Mouse (Mus musculus): ENCODE results near the gene Slc25a41. TPM values are rescaled to one million over a fixed set of nuclear protein-coding genes. Genes with fewer than 3 reads are reported as not detected.
A peak's percentile ranks its signal among the peaks of the same experiment; 100 is the strongest.

Gene Slc25a41
- polyA plus RNA-seq, 1 experiment: 0.13 TPM

DNA sequence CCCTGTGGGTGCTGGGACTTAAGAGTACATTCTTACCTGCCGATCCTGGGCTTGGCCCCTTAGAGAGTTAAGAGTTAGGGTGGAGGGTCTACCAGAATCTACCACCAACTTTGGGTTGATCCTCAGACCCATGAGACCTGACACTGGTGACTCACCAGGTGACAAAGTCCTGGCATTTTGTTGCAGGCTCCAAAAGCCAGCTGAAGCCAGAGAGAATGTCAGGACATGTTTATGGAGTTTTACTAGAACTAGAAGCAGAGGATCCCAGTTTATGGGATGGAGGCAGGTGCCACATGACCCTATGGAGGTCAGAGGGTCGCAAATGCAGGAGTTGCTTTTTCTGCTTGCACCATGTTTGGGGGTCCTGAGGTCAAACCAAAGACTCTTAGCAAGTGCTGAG is 44.9 kb downstream of the Slc25a41 start:
- no peaks in the 10 kb centered on the region; the same call in 1 of the 2 replicates for H3K36me3 ChIP-seq (ENCODE audit: control insufficient read depth, insufficient read depth, low read length)

DNA sequence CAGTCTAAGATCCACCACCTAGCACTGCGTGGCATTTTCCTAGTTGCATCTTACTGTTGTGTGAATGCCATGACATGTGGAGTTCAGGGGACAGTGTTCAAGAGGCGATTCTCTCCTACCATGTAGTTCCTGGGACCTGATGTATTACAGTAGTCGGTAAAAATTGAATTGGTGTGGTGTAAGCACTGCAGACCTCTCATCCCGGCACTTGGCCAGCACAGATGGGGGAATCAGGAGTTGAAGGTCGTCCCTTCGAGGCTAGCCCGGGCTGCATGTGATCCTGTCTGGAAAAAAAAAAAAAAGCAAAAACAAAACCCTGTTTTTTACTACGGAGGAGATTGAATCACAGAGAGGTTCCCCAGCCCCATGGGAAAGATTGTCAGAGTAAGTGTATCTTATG is 46.4 kb downstream of the Slc25a41 start:
- Histone ChIP-seq H3K4me3 (ENCODE audit: insufficient read depth, low read depth, low read length) (no peak overlapping the region), H3K4me1 (ENCODE audit: control insufficient read depth, insufficient read depth, low read length) (peaks cover 7% of the 10 kb centered on the region; the same call in 1 of the 2 replicates), H3K36me3 (ENCODE audit: control insufficient read depth, insufficient read depth, low read length) (no peaks in the 10 kb centered on the region; the same call in 1 of the 2 replicates), H3K27ac (ENCODE audit: insufficient read depth, low read depth, low read length) (no peak overlapping the region), H3K27me3 (replicated peaks; ENCODE audit: control insufficient read depth, insufficient read depth, low read length) (no peaks in the 10 kb centered on the region)
- DNase-seq: no peak
- 84% methylated on average over 8 of the region's 8 CpGs for WGBS
- no peak for TF ChIP-seq POLR2A (IDR thresholded peaks at IDR 0.05; ENCODE audit: low read depth, low read length)
- TF ChIP-seq CTCF (conservative IDR thresholded peaks at IDR 0.05; ENCODE audit: insufficient read depth, insufficient read length, low read depth, low read length): no peak

More for the DNA sequence above, 44.9 kb downstream of the Slc25a41 start:
- Histone ChIP-seq H3K27ac (ENCODE audit: insufficient read depth, low read depth, low read length) (no peak overlapping the region), H3K4me1 (ENCODE audit: control insufficient read depth, insufficient read depth, low read length) (peaks cover 3% of the 10 kb centered on the region; the same call in 1 of the 2 replicates), H3K4me3 (ENCODE audit: insufficient read depth, low read depth, low read length) (no peak overlapping the region), H3K27me3 (replicated peaks; ENCODE audit: control insufficient read depth, insufficient read depth, low read length) (no peaks in the 10 kb centered on the region)
- no peak for DNase-seq
- no peak for TF ChIP-seq CTCF (conservative IDR thresholded peaks at IDR 0.05; ENCODE audit: insufficient read depth, insufficient read length, low read depth, low read length)
- no peak for TF ChIP-seq POLR2A (IDR thresholded peaks at IDR 0.05; ENCODE audit: low read depth, low read length)
- WGBS: 61% methylated on average over 2 of the region's 2 CpGs

DNA sequence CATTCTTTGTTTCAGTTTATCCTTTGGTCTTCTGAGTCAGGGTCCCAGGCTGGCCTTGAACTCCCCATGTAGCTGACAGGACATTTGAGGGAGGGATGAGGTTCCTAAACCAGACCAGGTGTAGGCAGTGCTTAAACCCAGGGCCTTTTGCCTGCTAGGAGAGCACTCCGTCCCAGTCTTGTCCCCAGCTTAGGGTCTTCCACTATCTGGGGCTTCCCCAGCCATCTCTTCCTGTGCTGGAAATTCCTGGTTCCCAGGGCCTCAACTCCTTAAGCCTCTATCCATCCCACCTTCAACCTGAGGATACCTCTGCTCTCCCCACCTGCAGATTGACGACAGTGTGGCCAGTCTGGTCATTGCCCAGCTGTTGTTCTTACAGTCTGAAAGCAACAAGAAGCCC is 50.5 kb downstream of the Slc25a41 start:
- WGBS: 69% methylated on average over 2 of the region's 2 CpGs
- Histone ChIP-seq H3K36me3 (ENCODE audit: control insufficient read depth, insufficient read depth, low read length) (no peaks in the 10 kb centered on the region; the same call in 1 of the 2 replicates), H3K27me3 (replicated peaks; ENCODE audit: control insufficient read depth, insufficient read depth, low read length) (no peaks in the 10 kb centered on the region), H3K4me1 (ENCODE audit: control insufficient read depth, insufficient read depth, low read length) (peaks cover 4% of the 10 kb centered on the region; the same call in 1 of the 2 replicates), H3K27ac (ENCODE audit: insufficient read depth, low read depth, low read length) (no peak overlapping the region), H3K4me3 (ENCODE audit: insufficient read depth, low read depth, low read length) (peak overlapping the region; percentile 95)
- no peak for DNase-seq
- TF ChIP-seq CTCF (conservative IDR thresholded peaks at IDR 0.05; ENCODE audit: insufficient read depth, insufficient read length, low read depth, low read length) (no peak), POLR2A (IDR thresholded peaks at IDR 0.05; ENCODE audit: low read depth, low read length) (no peak)

GRCm38 (mm10) chr17:56990115-56990746 is 51.2 kb downstream of the Slc25a41 start, which contains the start of gene Clpp:
Clpp (plus strand) TSS chr17:56990305.
- peak; percentile 98 for DNase-seq
- H3K27me3 ChIP-seq (replicated peaks; ENCODE audit: control insufficient read depth, insufficient read depth, low read length): no peaks in the 10 kb centered on the region
- H3K4me3 ChIP-seq (ENCODE audit: insufficient read depth, low read depth, low read length): peak within 1 kb of the TSS; percentile 95
- under 1% methylated on average over 52 of the region's 52 CpGs for WGBS
- TF ChIP-seq POLR2A (IDR thresholded peaks at IDR 0.05; ENCODE audit: low read depth, low read length) (peak; percentile 86), CTCF (conservative IDR thresholded peaks at IDR 0.05; ENCODE audit: insufficient read depth, insufficient read length, low read depth, low read length) (no peak)
- no peaks in the 10 kb centered on the region; the same call in 1 of the 2 replicates for H3K36me3 ChIP-seq (ENCODE audit: control insufficient read depth, insufficient read depth, low read length)
- H3K4me1 ChIP-seq (ENCODE audit: control insufficient read depth, insufficient read depth, low read length): peaks cover 4% of the 10 kb centered on the region; the same call in 1 of the 2 replicates
- H3K27ac ChIP-seq (ENCODE audit: insufficient read depth, low read depth, low read length): peak within 1 kb of the TSS; percentile 80

DNA sequence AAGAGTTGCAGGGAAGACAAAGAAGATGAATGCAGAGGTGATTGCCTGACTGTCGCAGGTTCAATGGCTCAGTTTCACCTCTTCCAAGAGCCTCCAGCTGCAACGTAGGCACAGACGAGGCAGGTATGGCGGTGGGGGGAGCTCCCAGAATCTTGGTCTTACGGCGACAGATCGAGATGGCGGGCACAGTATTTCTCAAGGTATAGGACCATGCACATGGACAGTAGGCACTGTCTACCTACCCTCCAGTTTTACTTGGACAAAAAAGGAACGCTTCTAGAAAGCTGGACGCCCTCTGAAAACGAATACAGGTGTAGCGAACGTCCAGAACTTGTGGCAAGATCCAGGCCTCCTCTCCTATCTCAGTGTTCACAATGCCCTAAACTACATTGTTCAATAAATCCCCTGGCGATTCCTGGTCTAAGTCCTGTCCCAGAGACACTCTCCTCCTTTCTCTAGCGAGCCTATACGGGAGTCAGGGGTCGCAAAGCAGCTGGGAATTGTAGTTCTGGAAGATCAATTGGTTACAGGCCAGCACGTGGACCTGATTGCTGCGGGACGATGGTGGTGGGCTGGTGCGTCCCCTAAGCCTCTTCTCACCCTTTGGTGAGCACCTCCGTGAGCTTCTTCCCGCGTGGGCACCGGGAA is 51.9 kb downstream of the Slc25a41 start:
- Histone ChIP-seq H3K27me3 (replicated peaks; ENCODE audit: control insufficient read depth, insufficient read depth, low read length) (no peaks in the 10 kb centered on the region), H3K27ac (ENCODE audit: insufficient read depth, low read depth, low read length) (peak overlapping the region; percentile 49), H3K4me3 (ENCODE audit: insufficient read depth, low read depth, low read length) (peak overlapping the region; percentile 69), H3K4me1 (ENCODE audit: control insufficient read depth, insufficient read depth, low read length) (peaks cover 4% of the 10 kb centered on the region; the same call in 1 of the 2 replicates), H3K36me3 (ENCODE audit: control insufficient read depth, insufficient read depth, low read length) (no peaks in the 10 kb centered on the region; the same call in 1 of the 2 replicates)
- peak; percentile 90 for DNase-seq
- TF ChIP-seq POLR2A (IDR thresholded peaks at IDR 0.05; ENCODE audit: low read depth, low read length) (no peak), CTCF (conservative IDR thresholded peaks at IDR 0.05; ENCODE audit: insufficient read depth, insufficient read length, low read depth, low read length) (no peak)
- WGBS: 2% methylated on average over 25 of the region's 25 CpGs

GRCm38 (mm10) chr17:56988921-56989430 is 52.5 kb downstream of the Slc25a41 start:
- no peak overlapping the region for H3K4me3 ChIP-seq (ENCODE audit: insufficient read depth, low read depth, low read length)
- peaks cover 4% of the 10 kb centered on the region; the same call in 1 of the 2 replicates for H3K4me1 ChIP-seq (ENCODE audit: control insufficient read depth, insufficient read depth, low read length)
- TF ChIP-seq POLR2A (IDR thresholded peaks at IDR 0.05; ENCODE audit: low read depth, low read length): no peak
- no peaks in the 10 kb centered on the region; the same call in 1 of the 2 replicates for H3K36me3 ChIP-seq (ENCODE audit: control insufficient read depth, insufficient read depth, low read length)
- H3K27ac ChIP-seq (ENCODE audit: insufficient read depth, low read depth, low read length): no peak overlapping the region
- DNase-seq: no peak
- 71% methylated on average over 7 of the region's 7 CpGs for WGBS
- H3K27me3 ChIP-seq (replicated peaks; ENCODE audit: control insufficient read depth, insufficient read depth, low read length): no peaks in the 10 kb centered on the region

GRCm38 (mm10) chr17:56988441-56988840 is 53.0 kb downstream of the Slc25a41 start:
- no peak for DNase-seq
- no peak overlapping the region for H3K4me3 ChIP-seq (ENCODE audit: insufficient read depth, low read depth, low read length)
- no peaks in the 10 kb centered on the region for H3K36me3 ChIP-seq (ENCODE audit: control insufficient read depth, insufficient read depth, low read length)

More at GRCm38 (mm10) chr17:56988441-56988840, 53.0 kb downstream of the Slc25a41 start:
- Histone ChIP-seq H3K4me1 (ENCODE audit: control insufficient read depth, insufficient read depth, low read length) (peaks cover 4% of the 10 kb centered on the region; the same call in 1 of the 2 replicates), H3K27me3 (replicated peaks; ENCODE audit: control insufficient read depth, insufficient read depth, low read length) (no peaks in the 10 kb centered on the region), H3K27ac (ENCODE audit: insufficient read depth, low read depth, low read length) (no peak overlapping the region)
- TF ChIP-seq POLR2A (IDR thresholded peaks at IDR 0.05; ENCODE audit: low read depth, low read length) (no peak), CTCF (conservative IDR thresholded peaks at IDR 0.05; ENCODE audit: insufficient read depth, insufficient read length, low read depth, low read length) (no peak)
- WGBS: 83% methylated on average over 7 of the region's 7 CpGs

Measured in kidney, adult 2 months (tissue).